ENCODE assay signal across 25 mouse cellular contexts in the genomic region with DNA sequence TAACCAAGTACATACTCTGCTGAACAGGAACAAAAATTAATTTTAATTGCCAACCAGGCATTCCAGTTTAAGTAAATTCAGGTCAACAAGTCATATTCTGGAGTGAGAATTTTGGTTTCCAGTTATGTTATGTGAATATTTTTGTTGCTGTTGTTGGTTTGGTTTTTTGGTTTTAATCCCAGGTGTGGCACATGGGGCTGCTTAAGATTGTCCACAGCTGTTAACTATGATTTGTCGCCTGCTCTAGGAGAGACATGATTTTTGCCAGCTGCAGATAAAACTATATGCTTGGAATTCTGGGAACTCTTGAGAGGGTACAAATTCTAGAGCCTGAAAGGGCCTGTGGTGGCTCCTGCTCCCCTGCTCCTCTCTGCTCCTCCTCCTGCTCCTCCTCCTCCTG. TPM values are rescaled to one million over a fixed set of nuclear protein-coding genes. Genes with fewer than 3 reads are reported as not detected.
DNase-seq lines count a peak whose midpoint lies in the region; ATAC-seq and TF ChIP-seq lines count a peak whose summit lies in the region.
"Had no signal": no experiment of that assay in that cellular context is flagged by ENCODE, and none has a peak within 500 bp of the region (broad histone marks: within the 10 kb centered on the region; RNA-seq: fewer than 3 reads in every experiment).

No protein-coding gene starts in this region.

- no peaks in the 10 kb centered on the region for H3K9me3 ChIP-seq in lung, embryonic 14.5 days (ENCODE audit: low read depth, low read length)
- no peaks in the 10 kb centered on the region for H3K9me3 ChIP-seq in lung, embryonic 16.5 days (ENCODE audit: control insufficient read depth, low read length)
- H3K9me3 ChIP-seq in hindbrain, embryonic 13.5 days = no peaks in the 10 kb centered on the region
- H3K9me3 ChIP-seq: embryonic facial prominence, embryonic 10.5 days; embryonic facial prominence, embryonic 12.5 days; forebrain, embryonic 13.5 days had no signal

- TF ChIP-seq POLR2A in lung, adult 2 months (IDR thresholded peaks at IDR 0.05; ENCODE audit: borderline replicate concordance, extremely low read depth, low read depth, low read length) = no peak

- no peaks in the 10 kb centered on the region for H3K27me3 ChIP-seq in lung, embryonic 14.5 days (ENCODE audit: insufficient read depth, low read length)
- no peaks in the 10 kb centered on the region for H3K27me3 ChIP-seq in lung, embryonic 16.5 days (ENCODE audit: control insufficient read depth, insufficient read depth, low read depth, low read length)
- no peaks in the 10 kb centered on the region; the same call in 1 of the 2 replicates for H3K27me3 ChIP-seq in hindbrain, embryonic 13.5 days
- H3K27me3 ChIP-seq: CH12.LX; embryonic facial prominence, embryonic 12.5 days; forebrain, embryonic 13.5 days; Patski had no signal

- no peaks in the 10 kb centered on the region for H3K4me1 ChIP-seq in lung, embryonic 14.5 days (ENCODE audit: insufficient read depth)
- H3K4me1 ChIP-seq in lung, adult 2 months (ENCODE audit: control insufficient read depth, insufficient read depth, low read length) = no peaks in the 10 kb centered on the region
- H3K4me1 ChIP-seq in lung, embryonic 16.5 days (replicated peaks; ENCODE audit: control insufficient read depth, insufficient read depth, low read length) = no peaks in the 10 kb centered on the region
- H3K4me1 ChIP-seq in hindbrain, embryonic 13.5 days (replicated peaks) = peaks cover 5% of the 10 kb centered on the region; the same call in 1 of the 2 replicates

- no peak overlapping the region for H3K4me2 ChIP-seq in lung, embryonic 14.5 days
- H3K4me2 ChIP-seq in lung, embryonic 16.5 days (ENCODE audit: low read depth, low read length) = no peak overlapping the region
- no peak overlapping the region for H3K4me2 ChIP-seq in hindbrain, embryonic 13.5 days
- H3K4me2 ChIP-seq: embryonic facial prominence, embryonic 12.5 days; forebrain, embryonic 13.5 days had no signal

- no peak for TF ChIP-seq CTCF in lung, embryonic 14.5 days (IDR thresholded peaks at IDR 0.05; ENCODE audit: low read depth)
- no peak for TF ChIP-seq CTCF in lung, adult 2 months (IDR thresholded peaks at IDR 0.05; ENCODE audit: insufficient read depth, low read length)

- peak; percentile 61 for DNase-seq in lung, embryonic 14.5 days
- no peak for DNase-seq in lung, adult 2 months
- no peak for DNase-seq in lung, postnatal 4 days
- DNase-seq in lung, postnatal 10 days = peak; percentile 23
- no peak for DNase-seq in lung, postnatal 14 days
- DNase-seq in lung, postnatal 36 days = peak; percentile 31
- DNase-seq: adrenal gland, adult 8-10 months; adrenal gland, postnatal 14 days; adrenal gland, postnatal 36 days; B cell, adult 2 months; cerebellum, adult 11-12 months; cerebellum, adult 2 months; cerebellum, adult 9-10 months; cerebellum, postnatal 10 days; cerebellum, postnatal 25 days had no signal

- H3K9ac ChIP-seq in lung, embryonic 14.5 days = no peak overlapping the region
- no peak overlapping the region for H3K9ac ChIP-seq in lung, embryonic 16.5 days (ENCODE audit: low read length)
- H3K9ac ChIP-seq in hindbrain, embryonic 13.5 days = no peak overlapping the region
- H3K9ac ChIP-seq: embryonic facial prominence, embryonic 12.5 days; forebrain, embryonic 13.5 days had no signal

- ATAC-seq in lung, embryonic 14.5 days (ENCODE audit: insufficient read depth) = no peak
- ATAC-seq in lung, embryonic 16.5 days (ENCODE audit: low read depth) = peak; percentile 31; the same call in 1 of the 2 replicates
- no peak for ATAC-seq in hindbrain, embryonic 13.5 days (ENCODE audit: low FRiP score)
- ATAC-seq: activated CD4-positive, CD25-positive, alpha-beta regulatory T cell, adult 4 months; CD4-positive, CD25-positive, alpha-beta regulatory T cell, adult 4 months; forebrain, embryonic 13.5 days; Patski had no signal

- WGBS in lung, embryonic 14.5 days = 55% methylated on average over 1 of the region's 1 CpGs
- 73% methylated on average over 1 of the region's 1 CpGs for WGBS in lung, adult 2 months
- 68% methylated on average over 1 of the region's 1 CpGs for WGBS in lung, embryonic 16.5 days
- WGBS in hindbrain, embryonic 13.5 days = 96% methylated on average over 1 of the region's 1 CpGs

- H3K27ac ChIP-seq in lung, embryonic 14.5 days (ENCODE audit: low read depth) = no peak overlapping the region
- no peak overlapping the region for H3K27ac ChIP-seq in lung, embryonic 16.5 days (ENCODE audit: low read length)
- H3K27ac ChIP-seq in hindbrain, embryonic 13.5 days = no peak overlapping the region
- H3K27ac ChIP-seq: embryonic facial prominence, embryonic 10.5 days; embryonic facial prominence, embryonic 12.5 days; forebrain, embryonic 13.5 days had no signal

- H3K36me3 ChIP-seq in lung, embryonic 14.5 days (ENCODE audit: insufficient read depth) = no peaks in the 10 kb centered on the region
- H3K36me3 ChIP-seq in lung, embryonic 16.5 days (ENCODE audit: control insufficient read depth, insufficient read depth, low read length) = no peaks in the 10 kb centered on the region
- H3K36me3 ChIP-seq in hindbrain, embryonic 13.5 days = no peaks in the 10 kb centered on the region
- H3K36me3 ChIP-seq: embryonic facial prominence, embryonic 10.5 days; embryonic facial prominence, embryonic 12.5 days; G1E had no signal

- H3K4me3 ChIP-seq in lung, embryonic 14.5 days (ENCODE audit: low read depth, low read length) = no peak overlapping the region
- no peak overlapping the region for H3K4me3 ChIP-seq in lung, adult 2 months (replicated peaks; ENCODE audit: extremely low read depth, low read depth, low read length)
- no peak overlapping the region for H3K4me3 ChIP-seq in lung, embryonic 16.5 days (ENCODE audit: low read length)
- no peak overlapping the region for H3K4me3 ChIP-seq in hindbrain, embryonic 13.5 days
- H3K4me3 ChIP-seq: embryonic facial prominence, embryonic 10.5 days; embryonic facial prominence, embryonic 12.5 days; forebrain, embryonic 13.5 days had no signal

RNA-seq across cellular contexts. Expression of a gene that starts 14.1 kb away (rescaled TPM):
- 1.9 TPM in 2 replicates for polyA plus RNA-seq in lung, embryonic 14.5 days (2014; fragmentation: Nextera tagmentation; extraction: Ambion mirVana)
- 2.7 TPM in 2 replicates for polyA plus RNA-seq in lung, adult 2 months (2012; rRNA removed)
- 1.6 and 2.7 TPM in 2 replicates for polyA plus RNA-seq in lung, embryonic 16.5 days (2015; fragmentation: Nextera tagmentation; extraction: Ambion mirVana)
- polyA plus RNA-seq in hindbrain, embryonic 13.5 days (2015; fragmentation: Nextera tagmentation; extraction: Ambion mirVana) = 5.4 and 6.0 TPM in 2 replicates
- polyA plus RNA-seq: G1E had no signal

RNA-seq across cellular contexts. Expression of a gene that starts 45.2 kb away (rescaled TPM):
- 113 and 115 TPM in 2 replicates for polyA plus RNA-seq in lung, embryonic 14.5 days (2014; fragmentation: Nextera tagmentation; extraction: Ambion mirVana)
- polyA plus RNA-seq in lung, adult 2 months (2012; rRNA removed) = 79.7 and 113 TPM in 2 replicates
- 121 and 123 TPM in 2 replicates for polyA plus RNA-seq in lung, embryonic 16.5 days (2015; fragmentation: Nextera tagmentation; extraction: Ambion mirVana)
- polyA plus RNA-seq in hindbrain, embryonic 13.5 days (2015; fragmentation: Nextera tagmentation; extraction: Ambion mirVana) = 33.1 and 34.1 TPM in 2 replicates

Comparison
In these comparisons a context has a peak if more than half of its experiments do, and no peak if none do; other contexts are left out.
1. DNase-seq: peak in lung, embryonic 14.5 days (single experiment), lung, postnatal 10 days (single experiment) and lung, postnatal 36 days (single experiment); none in lung, adult 2 months (single experiment), lung, postnatal 4 days (0 of 2) and lung, postnatal 14 days (single experiment).